Mouse (Mus musculus): Measurements from ENCODE around the gene Elob.

Gene Elob

GRCm38 (mm10) chr17:23823614-23824013 is 5.3 kb downstream of the Elob start:
- no peak for DNase-seq (ENCODE audit: low spot score)

GRCm38 (mm10) chr17:23823018-23823417 is 5.9 kb downstream of the Elob start:
- DNase-seq (ENCODE audit: low spot score): no peak

GRCm38 (mm10) chr17:23822094-23822493 is 6.8 kb downstream of the Elob start:
- DNase-seq (ENCODE audit: low spot score): no peak

GRCm38 (mm10) chr17:23820731-23821130 is 8.2 kb downstream of the Elob start:
- DNase-seq (ENCODE audit: low spot score): no peak

- no peak for DNase-seq (ENCODE audit: low spot score)
Measured at GRCm38 (mm10) chr17:23819235-23819634, 9.7 kb downstream of the Elob start.

- DNase-seq (ENCODE audit: low spot score): no peak
Measured at GRCm38 (mm10) chr17:23818579-23818978, 10.4 kb downstream of the Elob start.

GRCm38 (mm10) chr17:23815641-23816040 is 13.3 kb downstream of the Elob start:
- DNase-seq (ENCODE audit: low spot score): no peak

GRCm38 (mm10) chr17:23807918-23808317 is 21.0 kb downstream of the Elob start:
- DNase-seq (ENCODE audit: low spot score): no peak

- no peak for DNase-seq (ENCODE audit: low spot score)
Measured at GRCm38 (mm10) chr17:23806867-23807266, 22.1 kb downstream of the Elob start.

GRCm38 (mm10) chr17:23804426-23805085 is 24.4 kb downstream of the Elob start:
- no peak for DNase-seq (ENCODE audit: low spot score)

GRCm38 (mm10) chr17:23803366-23804041 is 25.4 kb downstream of the Elob start:
- peak; percentile 59 for DNase-seq (ENCODE audit: low spot score)

GRCm38 (mm10) chr17:23802746-23803365 is 26.1 kb downstream of the Elob start:
- DNase-seq (ENCODE audit: low spot score): peak; percentile 99

GRCm38 (mm10) chr17:23801627-23802026 is 27.3 kb downstream of the Elob start:
- DNase-seq (ENCODE audit: low spot score): no peak

- DNase-seq (ENCODE audit: low spot score): peak; percentile 40
Measured at GRCm38 (mm10) chr17:23797316-23797715, 31.6 kb downstream of the Elob start.

- DNase-seq (ENCODE audit: low spot score): no peak
Measured at GRCm38 (mm10) chr17:23795323-23795722, 33.6 kb downstream of the Elob start.

- DNase-seq (ENCODE audit: low spot score): peak; percentile 19
Measured at GRCm38 (mm10) chr17:23791079-23791357, 37.9 kb downstream of the Elob start.

GRCm38 (mm10) chr17:23790269-23791078 is 38.5 kb downstream of the Elob start, which contains the start of gene Srrm2:
Gene Srrm2 (plus strand): TSS chr17:23790532.
- peak; percentile 40 for DNase-seq (ENCODE audit: low spot score)

GRCm38 (mm10) chr17:23789749-23790268 is 39.1 kb downstream of the Elob start:
- DNase-seq (ENCODE audit: low spot score): no peak

- no peak for DNase-seq (ENCODE audit: low spot score)
Measured at GRCm38 (mm10) chr17:23788973-23789372, 40.0 kb downstream of the Elob start.

GRCm38 (mm10) chr17:23786510-23786931 is 42.4 kb downstream of the Elob start:
- DNase-seq (ENCODE audit: low spot score): no peak

- peak; percentile 82 for DNase-seq (ENCODE audit: low spot score)
Measured at GRCm38 (mm10) chr17:23785561-23786471, 43.1 kb downstream of the Elob start, which contains the start of gene Flywch2. Gene Flywch2 (minus strand): TSS chr17:23786081.
